Mouse (Mus musculus) cerebellum, adult 9-11 months (tissue): Measurements from ENCODE around the gene Hcls1.

Experiments
- DNase-seq: peaks from one replicate; pipeline ENCODE4 v3.0.0; 2022

Hcls1 gene

GRCm38 (mm10) chr16:36934841-36935620 is at the start of gene Hcls1:
TSS of gene Hcls1 (plus strand) at chr16:36934983.
- DNase-seq: no peak

- DNase-seq: no peak
These were observed 48.9 kb upstream of the Hcls1 start for GRCm38 (mm10) chr16:36885912-36886311.

GRCm38 (mm10) chr16:36887546-36887945 is 47.2 kb upstream of the Hcls1 start:
- DNase-seq: no peak

- DNase-seq: no peak
These were observed 44.2 kb upstream of the Hcls1 start for GRCm38 (mm10) chr16:36890559-36890958.

- DNase-seq: no peak
These were observed 43.4 kb upstream of the Hcls1 start for GRCm38 (mm10) chr16:36891415-36891814.

GRCm38 (mm10) chr16:36893317-36893716 is 41.5 kb upstream of the Hcls1 start:
- DNase-seq: no peak

GRCm38 (mm10) chr16:36896712-36897111 is 38.1 kb upstream of the Hcls1 start:
- DNase-seq: no peak

GRCm38 (mm10) chr16:36903156-36903555 is 31.6 kb upstream of the Hcls1 start:
- no peak for DNase-seq

GRCm38 (mm10) chr16:36911909-36912308 is 22.9 kb upstream of the Hcls1 start:
- no peak for DNase-seq

- no peak for DNase-seq
These were observed 22.5 kb upstream of the Hcls1 start for GRCm38 (mm10) chr16:36912311-36912710.

- DNase-seq: no peak
These were observed 20.6 kb upstream of the Hcls1 start for GRCm38 (mm10) chr16:36914195-36914594.

GRCm38 (mm10) chr16:36918505-36918904 is 16.3 kb upstream of the Hcls1 start:
- no peak for DNase-seq

GRCm38 (mm10) chr16:36920410-36920809 is 14.4 kb upstream of the Hcls1 start:
- no peak for DNase-seq

- DNase-seq: no peak
These were observed 13.6 kb upstream of the Hcls1 start for GRCm38 (mm10) chr16:36921067-36921613.

GRCm38 (mm10) chr16:36921980-36922379 is 12.8 kb upstream of the Hcls1 start:
- no peak for DNase-seq

GRCm38 (mm10) chr16:36924312-36924711 is 10.5 kb upstream of the Hcls1 start:
- no peak for DNase-seq

- DNase-seq: no peak
These were observed 9.4 kb upstream of the Hcls1 start for GRCm38 (mm10) chr16:36925351-36925750.

- no peak for DNase-seq
These were observed 9.0 kb upstream of the Hcls1 start for GRCm38 (mm10) chr16:36925797-36926196.

GRCm38 (mm10) chr16:36926514-36927447 is 8.0 kb upstream of the Hcls1 start:
- no peak for DNase-seq

- DNase-seq: no peak
These were observed 7.2 kb upstream of the Hcls1 start for GRCm38 (mm10) chr16:36927495-36928105.

- no peak for DNase-seq
These were observed 6.7 kb upstream of the Hcls1 start for GRCm38 (mm10) chr16:36928106-36928500.

GRCm38 (mm10) chr16:36929216-36929615 is 5.6 kb upstream of the Hcls1 start:
- DNase-seq: no peak
